Mouse (Mus musculus) mouse trophoblast stem cell (cell line): ENCODE data around the gene Mdga1.

ENCODE experiments used
- in situ Hi-C, 2 experiments: fragments of 300-500 bp; cut with MseI, MboI; formaldehyde crosslinking; loops; 2 replicates in 1 of 2; 3 replicates in 1 of 2; pipeline ENCODE4 v1.15.1; 2025

The Mdga1 gene

DNA sequence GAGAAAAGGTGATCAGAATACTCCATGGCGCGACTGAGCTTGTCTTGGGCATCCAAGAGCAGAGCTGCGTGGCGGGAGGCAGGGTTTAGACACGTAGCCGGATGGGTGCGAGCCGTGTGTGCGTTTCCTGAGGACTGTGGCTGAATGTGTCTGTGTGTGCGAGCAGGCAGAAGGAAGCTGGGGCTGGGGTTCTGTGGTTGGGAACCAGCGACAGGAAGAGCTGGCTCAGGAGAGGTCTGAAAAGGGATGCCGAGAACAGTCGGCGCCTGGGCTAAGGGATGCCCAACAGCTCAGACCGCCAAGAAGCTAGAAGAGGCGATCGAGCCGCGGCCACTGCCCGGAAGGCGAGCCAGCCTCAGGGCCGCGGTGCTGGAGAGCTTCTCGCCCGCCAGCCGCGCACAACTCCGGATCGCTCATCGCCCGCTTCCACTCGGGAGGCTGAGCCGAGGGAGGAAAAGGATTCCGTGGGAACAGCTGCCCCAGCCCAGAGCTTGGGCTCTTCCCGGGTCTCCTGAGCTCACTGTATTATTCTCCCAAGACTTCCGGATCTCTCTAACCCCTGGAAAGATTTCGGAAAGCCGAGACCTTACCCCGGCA lies 83.1 kb downstream of the Mdga1 start:
- in situ Hi-C loops, result loop anchor here in 1 of 2 experiments (5.0 kb wide), 1 partner anchor 84 kb away; no protein-coding TSS in a partner anchor

DNA sequence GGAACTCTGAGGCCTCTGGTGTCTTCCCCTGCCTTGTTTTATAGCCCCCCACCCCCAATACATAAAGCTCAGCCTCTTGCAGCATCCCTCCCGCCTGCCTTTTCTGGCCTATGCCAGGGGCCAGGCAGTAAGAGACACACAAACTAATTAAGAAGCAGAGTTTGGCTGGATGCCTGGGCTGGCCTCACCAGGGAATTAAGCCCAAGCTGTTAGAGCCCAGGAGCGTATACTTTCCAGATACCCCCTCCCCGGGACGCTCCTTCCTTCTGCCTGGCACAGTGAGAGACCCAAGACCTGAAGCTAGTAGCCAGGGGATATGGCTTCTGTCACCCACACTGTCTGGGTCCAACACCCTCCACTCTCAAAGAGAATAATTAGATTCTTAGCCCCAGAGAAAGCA lies 83.8 kb downstream of the Mdga1 start:
- in situ Hi-C loops, result loop anchor here in 1 of 2 experiments (5.0 kb wide), 1 partner anchor 84 kb away; no protein-coding TSS in a partner anchor

DNA sequence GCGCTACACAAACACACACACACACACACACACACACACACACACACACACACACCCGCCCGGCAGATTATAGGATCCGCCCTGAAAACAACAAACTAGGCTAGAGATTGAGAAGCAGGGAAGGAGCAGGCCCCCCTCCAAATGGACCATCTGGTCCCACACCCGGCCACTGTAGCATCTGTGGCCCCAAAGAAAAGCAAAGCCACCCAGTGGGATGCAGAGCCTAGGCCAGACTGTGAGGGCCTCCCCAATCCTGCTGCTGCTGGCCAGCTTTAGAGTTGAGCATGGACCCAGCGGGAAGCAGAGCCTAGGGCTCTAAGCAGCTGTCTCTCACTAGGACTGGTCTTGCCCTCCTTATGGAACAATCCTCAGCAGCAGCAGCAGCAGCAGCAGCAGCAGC lies 85.3 kb downstream of the Mdga1 start:
- in situ Hi-C loops, result no loop called here

DNA sequence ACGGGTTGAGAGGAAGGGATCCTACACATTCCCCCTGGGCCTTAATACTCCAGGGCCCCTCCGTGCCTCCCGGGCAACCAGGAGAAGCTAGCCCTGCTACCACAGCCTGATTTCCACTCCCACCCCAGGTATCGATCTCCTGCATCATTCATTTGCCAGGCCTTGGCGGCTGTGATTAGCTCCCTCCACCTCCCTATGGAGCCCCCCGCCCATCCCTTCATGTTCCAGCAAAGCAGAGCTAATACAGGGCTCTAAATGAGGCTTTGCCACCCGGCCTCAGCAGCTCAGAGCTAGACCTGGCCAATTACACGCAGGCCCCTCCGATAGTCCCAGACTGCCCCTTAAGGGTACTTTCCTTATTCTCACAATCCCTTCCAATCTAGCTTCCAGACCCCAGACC lies 86.5 kb downstream of the Mdga1 start:
- in situ Hi-C loops, result no loop called here

DNA sequence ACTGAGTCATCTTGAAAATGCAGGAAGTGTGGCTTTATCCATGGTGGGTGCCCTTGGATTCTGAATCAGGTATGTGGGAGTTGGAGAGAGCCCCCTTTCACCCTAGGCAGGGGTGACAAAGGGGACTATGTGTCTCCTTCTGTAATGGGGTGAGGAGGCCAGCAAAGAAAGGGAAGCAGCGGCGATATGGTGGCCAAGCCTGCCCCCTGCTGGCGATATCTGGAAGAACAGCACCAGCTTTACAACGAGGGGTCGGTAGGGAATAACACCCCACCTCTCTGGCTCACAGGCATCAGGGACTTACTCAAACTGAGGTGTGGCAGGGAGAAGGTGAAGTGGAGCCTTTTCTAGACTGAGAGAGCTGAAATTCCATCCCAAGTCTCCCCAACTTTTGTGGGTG lies 87.0 kb downstream of the Mdga1 start:
- in situ Hi-C loops, result no loop called here

DNA sequence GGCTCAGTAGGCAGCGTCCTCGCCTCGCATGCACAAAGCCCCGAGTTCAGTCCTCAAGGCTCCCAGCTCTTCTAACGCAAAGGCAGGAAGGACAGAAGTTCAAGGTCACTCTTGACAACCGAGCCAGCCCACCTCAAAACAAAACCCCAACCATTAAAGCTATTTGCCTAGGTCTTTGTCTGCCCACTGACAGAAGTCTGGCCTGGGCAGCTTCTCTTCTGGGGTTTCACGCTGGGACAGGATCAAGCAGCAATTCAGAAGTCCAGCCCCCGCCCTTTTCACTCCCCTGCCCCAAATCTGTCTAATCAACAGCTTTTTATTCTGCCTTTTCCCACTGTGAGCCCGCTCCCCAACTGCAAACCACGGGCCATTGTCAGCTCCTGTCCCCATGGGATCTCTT lies 89.6 kb downstream of the Mdga1 start:
- in situ Hi-C loops, result no loop called here

DNA sequence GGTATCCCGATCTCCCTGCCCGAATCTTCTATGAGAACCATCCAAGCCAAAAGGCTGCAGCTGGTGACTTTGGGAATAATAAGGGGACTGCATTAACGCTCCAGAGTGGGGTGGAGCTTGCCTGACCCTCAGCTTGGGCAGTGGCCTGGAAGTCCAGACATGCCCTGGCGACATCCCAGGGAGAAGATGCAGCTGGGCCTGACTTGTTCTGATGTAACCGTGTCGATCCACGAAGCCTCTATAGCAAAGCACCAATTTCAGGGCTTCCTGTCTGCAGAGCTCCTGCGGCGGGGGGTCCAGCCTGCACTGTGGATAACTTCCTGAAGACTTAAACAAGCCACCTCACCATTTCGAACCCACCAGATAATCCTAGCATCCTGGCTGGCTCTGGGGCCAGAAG lies 90.9 kb downstream of the Mdga1 start:
- in situ Hi-C loops, result no loop called here

DNA sequence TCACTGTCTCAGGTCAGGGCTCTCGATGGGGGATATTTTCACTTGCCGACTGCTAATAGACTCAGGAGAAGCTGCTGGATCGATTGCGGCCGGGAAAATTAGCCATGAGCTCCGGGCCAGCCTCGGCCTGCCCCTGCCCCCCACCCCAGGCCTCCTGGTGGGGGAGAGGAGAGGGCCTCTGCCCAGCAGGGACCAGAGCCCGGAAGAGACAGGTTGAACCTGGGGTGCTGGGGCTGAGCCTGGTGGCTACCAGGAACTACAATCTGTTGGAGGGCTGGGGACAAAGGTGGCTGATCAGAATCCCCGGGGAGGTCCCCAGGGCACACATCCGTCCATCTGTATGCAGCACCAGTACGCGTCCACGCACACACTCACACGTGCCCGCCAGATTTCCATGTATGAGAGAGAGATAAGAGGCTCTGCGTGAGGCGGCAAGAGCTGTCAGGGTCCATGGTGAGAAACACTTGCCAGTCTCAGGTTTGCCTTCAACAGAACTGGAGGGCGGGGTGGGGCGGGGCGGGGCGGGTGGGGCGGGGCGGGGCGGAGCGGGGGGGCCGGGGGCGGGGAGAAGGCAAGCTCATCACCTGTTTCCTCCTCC lies 95.7 kb downstream of the Mdga1 start:
- in situ Hi-C loops, result no loop called here

DNA sequence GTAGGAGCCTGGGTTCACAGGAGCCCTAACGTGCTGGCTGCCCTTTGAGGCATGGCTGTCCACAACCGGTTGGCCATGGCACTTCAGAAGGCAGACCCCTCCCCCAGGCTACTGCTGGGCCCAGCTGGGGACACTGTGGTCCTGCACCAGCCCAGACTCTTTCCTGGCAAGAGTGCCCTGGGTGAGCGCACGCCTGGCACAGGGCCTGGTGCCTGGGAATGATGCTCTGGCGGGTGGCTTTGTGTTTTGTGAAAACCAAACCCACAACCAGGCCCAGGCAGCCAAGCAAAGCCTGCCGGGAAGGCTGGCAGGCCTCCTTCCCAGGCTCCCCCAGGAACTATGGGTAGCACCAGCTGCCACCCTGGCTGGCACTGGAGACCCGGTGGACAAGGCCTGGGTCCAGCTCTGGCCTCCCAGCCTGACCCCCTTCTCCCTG lies 96.3 kb downstream of the Mdga1 start:
- in situ Hi-C loops, result no loop called here

DNA sequence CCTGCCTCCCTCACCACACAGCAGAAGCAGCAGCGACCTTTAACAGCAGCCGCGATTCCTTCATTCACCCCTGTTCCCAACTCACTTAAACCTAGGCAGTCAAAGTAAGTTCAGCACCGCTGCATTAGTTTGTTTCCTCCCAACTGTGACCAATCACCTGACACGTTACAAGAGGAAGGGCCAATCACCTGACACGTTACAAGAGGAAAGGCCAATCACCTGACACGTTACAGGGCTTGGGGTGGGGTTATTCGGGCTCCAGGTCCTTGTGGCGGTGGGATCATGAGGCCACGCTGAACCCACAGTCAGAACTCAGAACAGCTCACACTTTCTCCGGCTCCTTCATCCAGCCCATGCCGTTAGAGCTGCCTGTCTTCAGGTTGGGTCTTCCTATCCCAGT lies 99.6 kb downstream of the Mdga1 start:
- in situ Hi-C loops, result no loop called here

DNA sequence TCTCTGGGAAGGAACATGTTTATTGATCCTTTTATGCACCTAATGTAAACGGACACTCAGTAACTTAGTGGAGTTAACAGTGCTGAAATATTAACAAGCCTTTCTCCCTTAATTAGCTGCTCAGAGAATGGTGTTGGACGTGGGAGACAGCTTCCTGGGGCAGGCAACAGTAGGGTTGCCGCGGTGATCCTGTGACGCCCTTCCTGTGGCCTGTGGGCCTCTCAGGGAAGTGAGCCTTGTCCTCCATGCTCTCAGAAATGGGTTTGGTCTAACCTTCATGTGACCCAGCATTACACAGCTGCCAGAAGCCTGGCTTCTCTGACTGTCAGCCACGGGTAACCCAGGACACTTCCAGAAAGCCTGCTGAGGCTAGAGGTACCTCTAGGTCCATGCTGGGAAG lies 104.0 kb downstream of the Mdga1 start:
- in situ Hi-C loops, result no loop called here

DNA sequence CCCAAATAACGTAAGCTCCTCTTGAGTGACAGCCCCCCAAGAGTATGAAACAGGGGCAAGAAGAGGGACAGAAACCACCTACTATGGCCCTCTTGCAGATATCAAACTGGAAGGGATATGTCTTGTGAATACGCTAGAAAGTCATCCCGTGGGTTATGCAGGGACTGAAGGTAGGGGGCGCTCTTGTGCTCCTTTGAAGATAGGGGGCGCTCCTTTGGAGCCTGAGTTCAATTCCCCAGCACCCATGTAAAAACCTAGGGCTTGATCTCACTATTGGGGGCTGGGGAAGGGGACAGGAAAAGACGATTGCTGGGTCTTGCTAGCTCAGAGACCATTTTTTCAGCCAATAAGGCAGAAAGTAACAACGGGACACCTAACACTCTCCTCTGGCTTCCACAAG lies 105.4 kb downstream of the Mdga1 start:
- in situ Hi-C loops, result no loop called here

DNA sequence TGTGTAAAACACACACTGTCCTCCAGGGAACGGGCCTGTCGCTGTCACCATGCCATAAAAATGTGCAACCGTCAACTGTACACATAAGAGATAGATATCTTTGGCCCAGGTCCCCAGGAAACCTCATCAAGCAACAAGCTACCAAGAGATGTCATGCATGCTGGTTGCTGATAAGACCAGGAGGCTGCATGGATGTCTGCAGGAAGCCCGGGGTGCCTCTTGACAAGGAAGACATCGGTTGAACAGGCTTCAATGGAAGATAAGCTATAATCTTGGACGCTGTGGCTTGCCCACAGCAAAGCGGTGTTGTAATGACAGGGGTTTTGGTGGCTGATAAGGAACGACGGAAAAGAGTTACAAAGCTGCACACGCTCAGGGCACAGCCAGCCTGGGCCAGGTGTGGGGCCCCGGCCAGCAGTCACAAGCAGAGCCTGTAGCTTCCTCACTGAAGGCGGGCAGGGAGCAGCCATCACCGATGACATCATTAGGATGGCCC lies 110.1 kb downstream of the Mdga1 start:
- in situ Hi-C loops, result no loop called here

DNA sequence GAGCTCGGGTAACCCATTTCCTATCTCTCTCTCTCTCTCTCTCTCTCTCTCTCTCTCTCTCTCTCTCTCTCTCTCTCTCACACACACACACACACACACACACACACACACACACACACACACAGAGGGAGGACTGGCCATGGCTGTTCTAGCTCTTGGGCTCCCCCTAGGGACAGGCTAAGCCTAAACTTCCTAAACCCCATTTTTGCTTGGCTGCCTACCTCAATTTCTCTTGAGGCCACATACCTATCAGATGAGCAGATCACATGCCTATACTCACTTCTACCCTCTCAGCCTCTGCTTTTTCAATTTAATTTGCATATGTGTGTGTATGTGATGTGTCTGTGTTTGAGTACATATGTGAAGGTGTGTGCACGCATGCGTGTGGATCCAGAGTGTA lies 111.1 kb downstream of the Mdga1 start:
- in situ Hi-C loops, result no loop called here

DNA sequence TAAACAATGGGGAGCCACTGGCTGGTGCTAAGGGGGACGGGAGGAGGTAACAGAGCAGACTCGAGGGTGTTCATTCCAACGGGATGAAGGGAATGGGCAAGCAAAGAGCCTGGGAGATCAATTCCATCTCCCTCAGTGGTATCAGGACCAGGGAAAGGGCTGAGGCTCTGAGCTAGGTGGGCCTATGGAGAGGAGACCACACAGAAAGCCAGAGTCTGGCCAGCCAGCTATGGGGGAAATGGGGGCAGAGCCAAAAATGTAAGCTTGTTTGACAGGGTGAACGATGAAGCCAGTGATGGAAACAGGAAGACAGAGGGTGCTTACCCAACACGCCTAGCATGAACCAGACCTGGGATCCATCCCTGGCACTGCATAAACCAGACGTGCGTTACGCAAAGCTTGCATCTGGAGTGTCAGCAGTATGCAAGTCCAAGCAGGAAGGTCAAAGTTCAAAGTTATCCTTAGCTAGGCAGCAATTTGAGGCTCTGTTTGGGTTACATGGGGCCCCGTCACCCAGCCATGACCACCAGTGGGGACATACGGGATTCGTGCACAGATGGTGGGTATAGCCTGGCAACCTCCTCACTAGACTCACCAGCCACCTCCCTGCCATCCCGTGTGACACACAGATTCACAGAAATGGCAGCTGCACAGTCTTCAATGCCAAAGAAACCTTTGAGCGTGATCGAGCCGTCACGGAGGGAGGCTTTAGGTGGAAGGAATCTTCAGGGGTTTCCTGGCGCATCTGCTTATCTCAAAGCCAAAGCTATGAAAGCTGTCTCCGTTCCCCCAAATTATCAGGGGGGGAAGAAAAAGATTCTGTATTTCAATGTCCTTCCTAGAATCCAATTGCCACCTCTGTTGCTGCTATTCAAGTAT lies 113.9 kb downstream of the Mdga1 start:
- in situ Hi-C loops, result no loop called here

DNA sequence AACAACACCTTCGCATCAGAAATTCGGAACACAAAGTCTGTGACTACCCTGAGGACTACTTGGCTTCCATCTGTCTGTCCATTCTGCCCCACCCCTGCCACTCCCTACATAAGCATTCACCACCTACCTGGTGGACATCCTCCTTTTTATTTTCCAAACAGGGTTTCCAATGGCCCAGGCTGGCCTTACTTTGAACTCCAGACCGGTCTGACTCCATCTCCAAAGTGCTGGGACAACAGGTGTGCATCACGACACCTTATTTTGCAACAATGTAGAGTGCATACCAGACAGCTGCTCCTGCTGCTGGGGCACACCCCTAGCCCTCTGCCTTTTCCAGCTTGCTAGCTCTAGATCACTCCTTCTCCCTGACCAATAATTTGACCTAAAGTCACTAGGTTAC lies 115.1 kb downstream of the Mdga1 start:
- in situ Hi-C loops, result no loop called here

DNA sequence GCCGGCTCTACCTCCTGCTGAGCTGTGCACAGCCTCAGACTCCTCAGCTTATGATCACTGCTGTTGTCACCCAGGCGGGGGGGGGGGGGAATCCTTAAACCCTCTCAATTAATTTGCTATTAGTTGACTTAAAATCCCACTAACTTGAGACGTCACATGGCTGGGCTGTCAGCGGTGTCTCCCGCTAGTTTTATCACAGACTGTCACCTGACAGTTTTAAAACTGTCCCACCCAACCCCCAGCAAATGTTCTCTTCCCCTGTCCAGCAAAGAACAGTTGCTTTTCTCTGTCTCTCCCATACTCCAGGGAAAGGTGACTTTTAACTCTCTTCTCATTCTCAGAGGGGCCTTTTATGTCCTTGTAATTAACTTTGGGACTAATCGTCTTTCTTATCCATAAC lies 115.5 kb downstream of the Mdga1 start:
- in situ Hi-C loops, result no loop called here

DNA sequence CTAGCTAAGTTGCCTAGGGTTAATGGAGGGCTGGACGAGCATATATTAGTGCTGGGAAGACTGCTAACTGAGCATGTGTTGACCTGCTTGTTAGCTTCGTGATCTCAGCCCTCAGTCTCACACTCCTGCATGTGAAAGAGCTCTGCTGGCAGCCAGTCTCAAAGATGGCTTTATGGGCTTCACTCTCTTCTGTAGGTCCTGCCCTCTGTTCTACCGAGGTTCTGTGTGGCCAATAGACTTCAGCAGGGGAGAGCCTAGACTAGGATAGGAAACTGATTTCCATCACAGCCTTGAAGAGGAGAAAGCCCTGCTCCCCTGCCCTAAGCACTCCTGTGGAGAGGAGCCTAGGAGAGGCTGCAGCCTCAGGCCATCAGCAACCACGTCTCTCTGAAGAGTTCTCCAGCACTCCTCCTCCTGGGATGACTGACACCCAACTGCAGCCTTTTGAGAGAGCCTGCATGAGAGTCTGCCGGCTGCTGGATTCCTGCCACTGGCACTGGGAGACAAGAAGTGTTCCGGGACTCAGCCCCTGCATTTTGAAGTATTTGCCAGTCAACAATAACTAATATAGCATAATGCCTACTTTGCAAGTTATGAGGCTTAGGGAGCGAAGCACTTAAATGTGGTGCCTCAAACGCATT lies 116.9 kb downstream of the Mdga1 start:
- in situ Hi-C loops, result no loop called here

DNA sequence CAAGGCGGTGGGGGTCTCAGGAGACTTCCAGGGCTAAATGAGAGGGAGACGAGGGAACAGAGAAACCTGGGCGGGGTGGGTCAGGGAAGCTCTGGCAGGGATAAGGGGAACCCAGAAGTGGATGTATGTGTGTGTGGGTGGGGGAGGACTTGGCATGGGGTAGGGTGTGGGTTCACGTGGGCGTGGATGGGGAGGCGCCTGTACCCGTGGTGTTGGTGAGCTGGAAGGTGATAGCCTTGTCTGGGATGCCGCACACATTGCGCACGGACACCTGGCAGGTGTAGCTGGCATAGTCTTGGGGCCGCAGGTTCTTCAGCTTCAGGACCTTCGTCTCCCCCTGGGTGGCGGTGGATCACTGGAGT lies 120.5 kb downstream of the Mdga1 start:
- in situ Hi-C loops, result no loop called here

DNA sequence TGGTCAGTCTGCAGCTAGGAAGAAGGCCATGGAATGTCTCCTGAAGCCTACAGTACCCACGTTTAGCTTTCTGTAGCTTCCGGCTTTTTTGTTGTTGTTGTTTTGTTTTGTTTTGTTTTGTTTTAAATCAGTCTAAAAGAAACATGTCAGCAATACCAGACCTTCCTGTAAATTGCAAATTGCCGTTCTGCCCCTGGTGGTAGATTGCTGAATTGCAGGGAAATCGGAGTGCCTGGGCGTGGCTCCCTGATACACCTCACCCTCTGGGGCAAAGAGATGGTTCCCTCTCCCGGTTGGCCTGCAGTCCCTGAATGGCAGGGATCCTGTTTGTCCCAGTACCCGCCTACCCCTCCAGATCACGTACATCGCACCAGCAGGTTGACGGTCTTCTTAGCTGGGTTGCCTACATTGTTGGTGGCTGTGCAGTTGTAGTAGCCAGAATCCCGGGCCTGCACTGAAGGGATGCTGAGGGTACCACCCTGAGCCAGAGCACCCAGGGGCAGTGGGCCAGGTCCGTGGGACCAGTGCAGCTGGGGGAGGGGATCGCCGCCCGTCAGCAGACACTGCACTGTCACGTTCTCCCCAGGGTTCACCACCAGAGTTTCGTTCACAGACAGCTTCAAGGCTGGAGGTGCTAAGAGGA lies 121.0 kb downstream of the Mdga1 start:
- in situ Hi-C loops, result no loop called here

DNA sequence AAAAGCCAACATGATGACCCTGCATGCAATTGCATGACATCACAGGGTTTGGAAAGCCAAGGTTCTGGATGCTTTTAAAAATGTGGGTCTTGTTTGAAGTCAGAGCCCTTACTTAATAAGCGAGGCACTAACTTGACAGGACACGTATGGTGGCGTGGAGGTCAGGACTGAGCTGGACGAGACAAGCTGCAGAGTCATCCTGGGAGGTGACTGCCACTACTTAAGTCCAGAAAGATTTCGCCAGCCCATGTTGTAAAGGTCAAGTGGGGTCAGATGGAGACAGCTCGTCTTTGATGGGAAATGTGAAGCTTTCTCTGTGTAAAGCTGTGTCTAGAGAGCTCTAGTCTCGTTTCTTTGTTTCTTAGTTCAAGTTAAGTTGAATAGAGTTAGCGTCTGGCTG lies 122.6 kb downstream of the Mdga1 start:
- in situ Hi-C loops, result no loop called here

DNA sequence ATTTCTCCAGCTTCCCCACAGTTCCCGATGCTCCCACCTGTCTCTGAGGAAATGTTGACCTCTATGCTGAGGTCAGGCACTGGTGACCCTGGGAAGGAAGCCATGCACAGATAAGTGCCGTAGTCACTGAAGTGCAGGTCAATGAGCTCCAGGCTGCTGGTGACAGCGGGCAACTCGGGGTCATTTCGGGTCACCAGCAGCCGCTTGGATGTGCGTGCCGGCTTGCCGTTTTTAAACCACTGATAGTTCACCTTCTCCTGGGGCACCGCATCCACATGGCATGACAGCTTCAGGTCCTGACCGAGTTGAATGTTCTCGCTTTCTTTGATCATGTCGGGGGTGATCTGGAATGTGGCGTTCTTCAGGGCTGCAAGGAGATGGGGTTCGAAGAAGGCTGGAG lies 123.6 kb downstream of the Mdga1 start:
- in situ Hi-C loops, result no loop called here
